Mouse (Mus musculus) midbrain, embryonic 15.5 days (tissue): ENCODE measurements at regions not wholly inside any gene's neighbourhood (a gene's known extent, or its start where the extent isn't known, plus 50 kb on each side); places are given as distances from the start of the nearest gene placed in this dataset.

Experiments
- ATAC-seq: fragments of 200-750 bp; cut with Nextera tagmentation; replicated peaks from 2 replicates; pipeline ENCODE4 v1.8.0; 2017; ENCODE audit warnings: moderate TSS enrichment
- H3K27ac ChIP-seq: fragments of 300-500 bp; sonication (generic); 2 replicates; pipeline ENCODE4 v1.5.1; 2015; ENCODE audit warnings: mild to moderate bottlenecking, inconsistent platforms
- H3K27me3 ChIP-seq: fragments of 300-500 bp; sonication (generic); replicated peaks from 2 replicates; pipeline ENCODE4 v1.6.1; 2015; ENCODE audit warnings: inconsistent platforms
- H3K36me3 ChIP-seq: fragments of 300-500 bp; sonication (generic); replicated peaks from 2 replicates; pipeline ENCODE4 v1.6.1; 2015; ENCODE audit warnings: inconsistent platforms
- H3K4me1 ChIP-seq: fragments of 300-500 bp; sonication (generic); 2 replicates; pipeline ENCODE4 v1.6.1; 2015; ENCODE audit warnings: inconsistent platforms
- H3K4me2 ChIP-seq: fragments of 300-500 bp; sonication (generic); 2 replicates; pipeline ENCODE4 v1.6.1; 2015; ENCODE audit warnings: inconsistent platforms, mild to moderate bottlenecking, moderate library complexity
- H3K4me3 ChIP-seq: fragments of 300-500 bp; sonication (generic); 2 replicates; pipeline ENCODE4 v1.5.1; 2015; ENCODE audit warnings: mild to moderate bottlenecking, inconsistent platforms
- H3K9ac ChIP-seq: fragments of 300-500 bp; sonication (generic); 2 replicates; pipeline ENCODE4 v1.6.1; 2015; ENCODE audit warnings: mild to moderate bottlenecking, inconsistent platforms
- H3K9me3 ChIP-seq: fragments of 300-500 bp; sonication (generic); 2 replicates; pipeline ENCODE4 v1.6.1; 2016; ENCODE audit warnings: inconsistent platforms
- WGBS: fragments of 180-500 bp; shearing (Covaris S2); methylation state at CpG from one replicate; pipeline ENCODE4 v1.1.7; 2015; ENCODE audit warnings: mixed read lengths; 5-methylcytosine and 5-hydroxymethylcytosine counted together

DNA sequence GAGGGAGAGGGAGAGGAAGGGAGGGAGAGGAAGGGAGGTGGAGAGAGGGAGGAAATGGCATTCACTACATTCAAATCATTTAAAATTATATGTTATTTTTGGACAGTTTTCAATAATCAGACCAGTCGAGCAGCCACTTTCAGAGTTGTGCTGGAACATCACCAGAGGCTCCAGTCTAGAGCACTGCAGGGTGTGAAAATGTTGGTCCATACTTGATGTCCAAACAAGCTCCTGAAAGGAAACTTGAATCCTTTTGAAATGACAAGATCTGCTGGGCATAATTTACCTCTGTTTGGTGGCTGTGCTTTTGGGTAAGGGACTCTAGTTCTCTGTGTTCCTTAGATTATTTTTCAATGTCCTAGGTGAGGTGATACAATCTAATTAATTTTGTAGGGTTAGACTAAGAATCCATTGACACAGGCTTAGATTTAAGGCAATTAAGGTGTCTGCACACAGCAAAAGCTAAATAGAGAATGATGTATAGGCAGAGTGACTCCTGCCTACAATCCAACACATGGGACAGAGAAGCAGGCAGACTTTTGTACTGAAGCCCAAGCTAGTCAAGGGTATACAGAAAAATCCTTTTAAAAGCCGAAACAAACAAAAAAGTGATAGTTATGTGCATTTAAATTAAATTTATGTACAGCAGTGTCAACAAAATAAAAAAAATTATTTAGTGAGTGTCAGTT, 297.2 kb downstream of the Gm4340 start:
- H3K9ac ChIP-seq = no peak overlapping the region
- H3K4me1 ChIP-seq = no peaks in the 10 kb centered on the region
- no peak overlapping the region for H3K27ac ChIP-seq
- no peak overlapping the region for H3K4me3 ChIP-seq
- H3K9me3 ChIP-seq = no peaks in the 10 kb centered on the region
- 78% methylated on average over 2 of the region's 2 CpGs for WGBS
- H3K4me2 ChIP-seq = no peak overlapping the region
- no peak for ATAC-seq
- no peaks in the 10 kb centered on the region for H3K27me3 ChIP-seq
- H3K36me3 ChIP-seq = no peaks in the 10 kb centered on the region
